Mouse (Mus musculus) stomach, embryonic 14.5 days (tissue): ENCODE measurements around the gene Il11ra1. TPM values are rescaled to one million over a fixed set of nuclear protein-coding genes. Genes with fewer than 3 reads are reported as not detected.
"Not testable (repeated sequence)": the region's sequence is repeated elsewhere in the genome, so short reads cannot be mapped to it uniquely, and the experiment has no call there.

ENCODE experiments used
- ATAC-seq: fragments of 200-750 bp; cut with Nextera tagmentation; 2 replicates; pipeline ENCODE4 v1.8.0; 2017; ENCODE audit warnings: low read depth, moderate TSS enrichment; ENCODE audit not compliant: insufficient number of reproducible peaks, insufficient read depth, low FRiP score
- H3K27ac ChIP-seq: fragments of 300-500 bp; sonication (generic); 2 replicates; pipeline ENCODE4 v1.5.1; 2014; ENCODE audit warnings: mild to moderate bottlenecking, low read length, moderate library complexity, mixed read lengths
- H3K27me3 ChIP-seq: fragments of 300-500 bp; sonication (generic); 2 replicates; pipeline ENCODE4 v1.6.1; 2014; ENCODE audit warnings: low read length, control low read depth, mixed read lengths; ENCODE audit not compliant: control insufficient read depth, insufficient read depth
- H3K36me3 ChIP-seq: fragments of 300-500 bp; sonication (generic); 2 replicates; pipeline ENCODE4 v1.6.1; 2014; ENCODE audit warnings: mild to moderate bottlenecking, control low read depth, low read length, moderate library complexity, mixed read lengths; ENCODE audit not compliant: control insufficient read depth, insufficient read depth
- H3K4me1 ChIP-seq: fragments of 300-500 bp; sonication (generic); 2 replicates; pipeline ENCODE4 v1.6.1; 2014; ENCODE audit warnings: low read length, control low read depth, mixed read lengths; ENCODE audit not compliant: control insufficient read depth, insufficient read depth
- H3K4me2 ChIP-seq: fragments of 300-500 bp; sonication (generic); replicated peaks from 2 replicates; pipeline ENCODE4 v1.6.1; 2014; ENCODE audit warnings: low read depth, low read length, control low read depth
- H3K4me3 ChIP-seq: fragments of 300-500 bp; sonication (generic); 2 replicates; pipeline ENCODE4 v1.5.1; 2014; ENCODE audit warnings: low read depth, low read length, control low read depth
- H3K9ac ChIP-seq: fragments of 300-500 bp; sonication (generic); replicated peaks from 2 replicates; pipeline ENCODE4 v1.6.1; 2014; ENCODE audit warnings: low read depth, mild to moderate bottlenecking, control low read depth, low read length, moderate library complexity, mixed read lengths
- H3K9me3 ChIP-seq: fragments of 300-500 bp; sonication (generic); 2 replicates; pipeline ENCODE4 v1.6.1; 2016; ENCODE audit warnings: low read depth, low read length, control low read depth; ENCODE audit not compliant: control insufficient read depth
- WGBS: fragments of 180-500 bp; shearing (Covaris S2); extraction: QIAGEN DNeasy Blood & Tissue Kit; methylation state at CpG from one replicate; pipeline ENCODE4 v1.1.7; 2014; 5-methylcytosine and 5-hydroxymethylcytosine counted together
- polyA plus RNA-seq: library from polyadenylated mRNA; unstranded; fragments of >200 nt; fragmentation: Nextera tagmentation; extraction: Ambion mirVana; gene quantifications from 2 replicates; pipeline ENCODE4 v1.2.1, GENCODE M21; 2014

The Il11ra1 gene
- 162 TPM in 2 replicates for polyA plus RNA-seq

GRCm38 (mm10) chr4:41699783-41700182 lies at the start of gene Il11ra1:
TSS of gene Il11ra1 (plus strand) at chr4:41699989.
- 69% methylated on average over 10 of the region's 10 CpGs for WGBS

DNA sequence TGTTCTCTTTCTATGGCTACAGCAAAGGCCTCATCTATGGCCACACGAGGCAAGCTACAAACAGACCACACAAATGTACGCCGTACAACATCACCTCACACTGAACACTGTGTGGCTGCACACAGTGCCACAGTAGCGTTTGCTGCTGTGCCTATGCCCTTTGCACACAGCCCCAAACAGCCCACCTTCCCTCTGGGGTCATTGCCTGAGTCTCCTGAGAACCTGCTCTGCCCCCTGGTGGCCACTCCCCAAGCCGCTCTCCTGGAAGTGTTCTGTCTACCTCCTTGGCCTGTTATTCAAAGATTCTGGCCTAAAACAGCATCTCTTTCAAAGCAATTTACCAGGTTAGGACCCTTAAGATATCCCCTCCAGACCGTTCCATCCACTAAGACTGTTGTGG lies 46.5 kb upstream of the Il11ra1 start:
- H3K27ac ChIP-seq = no peak overlapping the region
- no peak overlapping the region for H3K9ac ChIP-seq
- 47% methylated on average over 6 of the region's 6 CpGs for WGBS
- no peaks in the 10 kb centered on the region for H3K36me3 ChIP-seq
- H3K4me3 ChIP-seq = no peak overlapping the region
- H3K4me2 ChIP-seq = no peak overlapping the region
- peaks cover 3% of the 10 kb centered on the region; the same call in 1 of the 2 replicates for H3K4me1 ChIP-seq
- H3K9me3 ChIP-seq = no peaks in the 10 kb centered on the region
- no peaks in the 10 kb centered on the region for H3K27me3 ChIP-seq
- peak; percentile 34; the same call in 1 of the 2 replicates for ATAC-seq

More at GRCm38 (mm10) chr4:41699783-41700182, at the start of gene Il11ra1:
- not testable (repeated sequence) for ATAC-seq, H3K27me3 ChIP-seq, H3K9me3 ChIP-seq, H3K27ac ChIP-seq, H3K4me1 ChIP-seq, H3K36me3 ChIP-seq, H3K9ac ChIP-seq, H3K4me3 ChIP-seq, H3K4me2 ChIP-seq

GRCm38 (mm10) chr4:41653730-41654129 lies 46.1 kb upstream of the Il11ra1 start:
- Histone ChIP-seq H3K27me3 (no peaks in the 10 kb centered on the region), H3K4me3 (no peak overlapping the region), H3K4me1 (peaks cover 3% of the 10 kb centered on the region; the same call in 1 of the 2 replicates), H3K4me2 (no peak overlapping the region), H3K9ac (no peak overlapping the region), H3K36me3 (no peaks in the 10 kb centered on the region), H3K27ac (no peak overlapping the region), H3K9me3 (no peaks in the 10 kb centered on the region)
- ATAC-seq = no peak
- WGBS = 58% methylated on average over 6 of the region's 6 CpGs

- Histone ChIP-seq H3K4me2 (no peak overlapping the region), H3K27me3 (no peaks in the 10 kb centered on the region), H3K9ac (no peak overlapping the region), H3K9me3 (no peaks in the 10 kb centered on the region), H3K27ac (no peak overlapping the region), H3K4me3 (no peak overlapping the region), H3K36me3 (no peaks in the 10 kb centered on the region), H3K4me1 (peaks cover 3% of the 10 kb centered on the region; the same call in 1 of the 2 replicates)
- 19% methylated on average over 7 of the region's 7 CpGs for WGBS
- no peak for ATAC-seq
Observed at GRCm38 (mm10) chr4:41654217-41654616, 45.6 kb upstream of the Il11ra1 start.

DNA sequence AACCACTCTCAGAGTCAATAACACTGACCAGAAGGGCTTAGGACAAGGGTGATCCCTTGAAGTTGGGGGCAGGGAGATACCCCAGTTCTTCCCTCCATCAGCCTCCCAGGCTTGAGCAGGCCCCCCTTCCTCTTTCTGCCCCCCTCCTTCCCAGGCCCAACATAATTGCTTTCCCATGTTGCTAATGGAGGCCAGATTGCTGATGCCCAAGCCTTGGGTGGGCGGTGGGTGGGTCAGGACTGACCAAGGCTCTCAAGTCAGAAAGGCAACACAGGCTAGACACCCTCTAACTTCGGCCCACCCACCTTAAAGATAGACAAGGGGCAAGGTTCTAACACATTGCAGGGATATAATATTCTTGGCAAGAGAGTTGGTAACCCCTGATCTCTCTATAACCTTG lies 44.3 kb upstream of the Il11ra1 start:
- WGBS = 90% methylated on average over 2 of the region's 2 CpGs
- H3K27me3 ChIP-seq = no peaks in the 10 kb centered on the region
- no peak for ATAC-seq
- no peak overlapping the region for H3K9ac ChIP-seq
- no peak overlapping the region for H3K4me3 ChIP-seq
- peaks cover 3% of the 10 kb centered on the region; the same call in 1 of the 2 replicates for H3K4me1 ChIP-seq
- no peaks in the 10 kb centered on the region for H3K9me3 ChIP-seq
- H3K36me3 ChIP-seq = no peaks in the 10 kb centered on the region
- H3K27ac ChIP-seq = no peak overlapping the region
- H3K4me2 ChIP-seq = no peak overlapping the region

DNA sequence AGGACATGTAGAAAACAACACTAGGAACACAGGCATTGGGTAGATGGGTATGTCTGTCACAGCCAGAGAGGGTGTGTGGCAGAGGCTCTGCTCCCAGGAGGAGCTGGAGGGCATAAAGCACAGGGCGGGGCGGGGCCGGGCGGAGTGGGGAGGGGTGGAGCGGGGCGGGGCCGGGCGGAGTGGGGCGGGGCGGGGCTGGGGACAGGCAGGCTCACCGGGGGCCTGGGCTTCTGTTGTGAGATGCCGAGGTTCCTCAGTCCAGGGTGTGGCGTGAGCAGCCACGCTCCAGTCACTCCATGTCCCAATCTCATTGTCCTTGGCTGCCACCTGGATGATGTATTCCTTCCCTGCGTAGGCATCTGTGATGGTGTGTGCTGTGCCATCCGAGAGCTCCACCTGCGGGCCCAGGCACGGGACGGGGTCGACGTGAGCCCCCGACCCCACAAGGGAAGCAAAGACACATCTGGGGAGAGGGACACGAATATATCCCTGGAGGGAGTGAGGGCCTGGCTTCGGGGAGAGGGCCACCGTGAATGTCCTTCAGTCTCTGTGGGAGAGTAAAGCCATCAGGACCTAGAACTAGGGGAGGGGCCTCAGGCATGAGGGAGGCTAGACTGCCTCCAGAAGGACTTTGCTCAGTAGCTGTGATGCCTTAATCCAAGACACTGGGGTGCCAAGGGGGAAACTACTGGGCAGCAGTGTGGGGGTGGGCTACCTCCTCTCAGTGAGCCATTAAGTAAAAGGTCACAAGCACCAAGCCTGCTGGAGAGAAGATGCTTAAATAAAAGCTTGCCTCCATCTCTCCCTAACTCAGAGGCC lies 41.0 kb upstream of the Il11ra1 start:
- Histone ChIP-seq H3K27ac (no peak overlapping the region), H3K36me3 (no peaks in the 10 kb centered on the region), H3K9me3 (no peaks in the 10 kb centered on the region), H3K27me3 (no peaks in the 10 kb centered on the region), H3K4me1 (peaks cover 21% of the 10 kb centered on the region), H3K4me2 (no peak overlapping the region), H3K4me3 (no peak overlapping the region), H3K9ac (no peak overlapping the region)
- peak; percentile 33; the same call in 1 of the 2 replicates for ATAC-seq
- 27% methylated on average over 23 of the region's 25 CpGs for WGBS

GRCm38 (mm10) chr4:41659556-41659955 lies 40.2 kb upstream of the Il11ra1 start:
- WGBS = 64% methylated on average over 13 of the region's 13 CpGs
- no peak for ATAC-seq
- Histone ChIP-seq H3K27ac (no peak overlapping the region), H3K4me3 (no peak overlapping the region), H3K4me1 (peaks cover 28% of the 10 kb centered on the region), H3K9ac (no peak overlapping the region), H3K9me3 (no peaks in the 10 kb centered on the region), H3K4me2 (no peak overlapping the region), H3K27me3 (no peaks in the 10 kb centered on the region), H3K36me3 (no peaks in the 10 kb centered on the region)

GRCm38 (mm10) chr4:41660851-41661430 lies 38.8 kb upstream of the Il11ra1 start:
- Histone ChIP-seq H3K9ac (no peak overlapping the region), H3K4me2 (no peak overlapping the region), H3K36me3 (no peaks in the 10 kb centered on the region), H3K4me3 (no peak overlapping the region), H3K27ac (no peak overlapping the region), H3K27me3 (no peaks in the 10 kb centered on the region), H3K4me1 (peaks cover 41% of the 10 kb centered on the region), H3K9me3 (no peaks in the 10 kb centered on the region)
- ATAC-seq = peak; percentile 34
- 21% methylated on average over 11 of the region's 11 CpGs for WGBS
